Mouse (Mus musculus) heart, adult 2 months (tissue): ENCODE measurements at regions not wholly inside any gene's neighbourhood (a gene's known extent, or its start where the extent isn't known, plus 50 kb on each side); places are given as distances from the start of the nearest gene placed in this dataset.

ENCODE experiments used
- DNase-seq, 2 experiments: peaks; one replicate each; pipeline ENCODE4 v3.0.0; 2021
- H3K27ac ChIP-seq: fragments of 200-600 bp; 2 replicates; pipeline ENCODE4 v1.8.1; 2022
- H3K27me3 ChIP-seq: fragments of 200-500 bp; 2 replicates; pipeline ENCODE4 v1.6.1; 2012; ENCODE audit warnings: mild to moderate bottlenecking, low read length, inconsistent platforms, mixed read lengths; ENCODE audit not compliant: control insufficient read depth, insufficient read depth
- H3K36me3 ChIP-seq: fragments of 200-500 bp; 2 replicates; pipeline ENCODE4 v1.6.1; 2012; ENCODE audit warnings: low read length, inconsistent platforms; ENCODE audit not compliant: control insufficient read depth, insufficient read depth
- H3K4me1 ChIP-seq: fragments of 200-500 bp; 2 replicates; pipeline ENCODE4 v1.6.1; 2011; ENCODE audit warnings: low read length; ENCODE audit not compliant: control insufficient read depth, insufficient read depth
- H3K4me3 ChIP-seq: fragments of 200-600 bp; 2 replicates; pipeline ENCODE4 v1.8.1; 2022
- H3K79me2 ChIP-seq: fragments of 200-500 bp; replicated peaks from 2 replicates; pipeline ENCODE4 v1.6.1; 2012; ENCODE audit warnings: mild to moderate bottlenecking, inconsistent platforms, low read length, moderate library complexity, mixed read lengths; ENCODE audit not compliant: control insufficient read depth, insufficient read depth
- H3K9ac ChIP-seq: fragments of 200-500 bp; 2 replicates; pipeline ENCODE4 v1.6.1; 2012; ENCODE audit warnings: low read depth, mild to moderate bottlenecking, control low read depth, inconsistent platforms, low read length, mixed read lengths
- CTCF ChIP-seq: fragments of 200-600 bp; IDR thresholded peaks from 2 replicates; pipeline ENCODE4 v1.8.1; 2022; ENCODE audit warnings: antibody characterized with exemption, mild to moderate bottlenecking, moderate library complexity
- EP300 ChIP-seq: fragments of 200-500 bp; IDR thresholded peaks from 2 replicates; pipeline ENCODE4 v1.6.1; 2011; ENCODE audit warnings: low read depth, low read length, control low read depth; ENCODE audit not compliant: insufficient read depth
- POLR2A ChIP-seq: fragments of 200-500 bp; IDR thresholded peaks from 2 replicates; pipeline ENCODE4 v1.6.1; 2011; ENCODE audit warnings: mild to moderate bottlenecking, low read depth, low read length, control low read depth; ENCODE audit not compliant: insufficient read depth
- WGBS: fragments of 180-500 bp; shearing (Covaris S2); methylation state at CpG from one replicate; pipeline ENCODE4 v1.1.7; 2018; 5-methylcytosine and 5-hydroxymethylcytosine counted together
- intact Hi-C: fragments of 180-260 bp; cut with DNase I; formaldehyde crosslinking; loops from one replicate; pipeline ENCODE4 v1.15.1; 2025

- H3K79me2 ChIP-seq = no peaks in the 10 kb centered on the region
- H3K27ac ChIP-seq = no peak overlapping the region
- H3K4me1 ChIP-seq = no peaks in the 10 kb centered on the region
- H3K9ac ChIP-seq = no peak overlapping the region
- DNase-seq = no peak
- intact Hi-C loops = no loop called here
- H3K4me3 ChIP-seq = no peak overlapping the region
- TF ChIP-seq POLR2A (no peak), CTCF (no peak), EP300 (no peak)
- H3K27me3 ChIP-seq = no peaks in the 10 kb centered on the region
- WGBS = 53% methylated on average over 1 of the region's 1 CpGs
- H3K36me3 ChIP-seq = no peaks in the 10 kb centered on the region
These were observed 200.0 kb upstream of the Tle1 start for GRCm38 (mm10) chr4:72400759-72401158.

- H3K36me3 ChIP-seq = no peaks in the 10 kb centered on the region
- H3K79me2 ChIP-seq = no peaks in the 10 kb centered on the region
- no peak overlapping the region for H3K9ac ChIP-seq
- intact Hi-C loops = no loop called here
- TF ChIP-seq EP300 (no peak), POLR2A (no peak), CTCF (no peak)
- H3K4me3 ChIP-seq = no peak overlapping the region
- H3K27me3 ChIP-seq = no peaks in the 10 kb centered on the region
- 85% methylated on average over 3 of the region's 3 CpGs for WGBS
- DNase-seq = no peak
- no peak overlapping the region for H3K27ac ChIP-seq
- H3K4me1 ChIP-seq = no peaks in the 10 kb centered on the region
These were observed 191.2 kb upstream of the Tle1 start for GRCm38 (mm10) chr4:72391887-72392435.

GRCm38 (mm10) chr4:72389811-72390625 is 189.3 kb upstream of the Tle1 start:
- no peak for DNase-seq
- Histone ChIP-seq H3K9ac (no peak overlapping the region), H3K27ac (no peak overlapping the region), H3K79me2 (no peaks in the 10 kb centered on the region), H3K36me3 (no peaks in the 10 kb centered on the region), H3K27me3 (no peaks in the 10 kb centered on the region), H3K4me3 (no peak overlapping the region), H3K4me1 (no peaks in the 10 kb centered on the region)
- WGBS = 54% methylated on average over 5 of the region's 5 CpGs
- intact Hi-C loops = no loop called here
- TF ChIP-seq CTCF (no peak), EP300 (no peak), POLR2A (no peak)

- Histone ChIP-seq H3K9ac (no peak overlapping the region), H3K36me3 (no peaks in the 10 kb centered on the region), H3K27ac (no peak overlapping the region), H3K27me3 (no peaks in the 10 kb centered on the region), H3K4me3 (no peak overlapping the region), H3K4me1 (no peaks in the 10 kb centered on the region; the same call in 1 of the 2 replicates), H3K79me2 (no peaks in the 10 kb centered on the region)
- no peak for TF ChIP-seq POLR2A
- TF ChIP-seq EP300 = no peak
- TF ChIP-seq CTCF = no peak
- intact Hi-C loops = no loop called here
- WGBS = 34% methylated on average over 12 of the region's 12 CpGs
- DNase-seq = peak; percentile 25 to 44
These were observed 184.2 kb upstream of the Tle1 start for GRCm38 (mm10) chr4:72384901-72385264.

GRCm38 (mm10) chr4:72384259-72384900 is 183.7 kb upstream of the Tle1 start:
- no peak for DNase-seq
- Histone ChIP-seq H3K27ac (no peak overlapping the region), H3K36me3 (no peaks in the 10 kb centered on the region), H3K9ac (no peak overlapping the region), H3K27me3 (no peaks in the 10 kb centered on the region), H3K4me1 (no peaks in the 10 kb centered on the region; the same call in 1 of the 2 replicates), H3K4me3 (no peak overlapping the region), H3K79me2 (no peaks in the 10 kb centered on the region)
- intact Hi-C loops = no loop called here
- 97% methylated on average over 5 of the region's 5 CpGs for WGBS
- TF ChIP-seq CTCF (no peak), POLR2A (no peak), EP300 (no peak)

- intact Hi-C loops = no loop called here
These were observed 183.0 kb upstream of the Tle1 start for GRCm38 (mm10) chr4:72383729-72384128.

More at GRCm38 (mm10) chr4:72383729-72384128, 183.0 kb upstream of the Tle1 start:
- no peaks in the 10 kb centered on the region for H3K79me2 ChIP-seq
- H3K27me3 ChIP-seq = no peaks in the 10 kb centered on the region
- no peak overlapping the region for H3K9ac ChIP-seq
- TF ChIP-seq CTCF = no peak
- no peak for TF ChIP-seq EP300
- TF ChIP-seq POLR2A = no peak
- 77% methylated on average over 2 of the region's 2 CpGs for WGBS
- no peak for DNase-seq
- H3K36me3 ChIP-seq = no peaks in the 10 kb centered on the region
- peaks cover 4% of the 10 kb centered on the region for H3K4me1 ChIP-seq
- H3K4me3 ChIP-seq = no peak overlapping the region
- no peak overlapping the region for H3K27ac ChIP-seq
